Mouse (Mus musculus): ENCODE results near the gene Hhipl2. TPM values are rescaled to one million over a fixed set of nuclear protein-coding genes. Genes with fewer than 3 reads are reported as not detected.

The Hhipl2 gene
- polyA plus RNA-seq, 1 experiment: not detected

GRCm38 (mm10) chr1:183388426-183389406 is 29.3 kb upstream of the Hhipl2 start, which contains the start of gene Taf1a:
Taf1a (plus strand) TSS chr1:183388981.
- Histone ChIP-seq H3K4me1 (ENCODE audit: control insufficient read depth, insufficient read depth, low read length) (peaks cover 2% of the 10 kb centered on the region; the same call in 1 of the 2 replicates), H3K4me3 (ENCODE audit: insufficient read depth, low read length) (peak within 1 kb of the TSS; percentile 85), H3K27ac (ENCODE audit: insufficient read depth, low read length) (0 out of 2 replicates have a peak within 1 kb of the TSS, but pooled peaks have one; percentile 6)
- TF ChIP-seq CTCF (IDR thresholded peaks at IDR 0.05; ENCODE audit: borderline replicate concordance, insufficient read depth, low read length) (no peak), POLR2A (IDR thresholded peaks at IDR 0.05; ENCODE audit: low read depth, low read length) (peak; percentile 52)

- Histone ChIP-seq H3K27ac (ENCODE audit: insufficient read depth, low read length) (no peak overlapping the region), H3K4me1 (ENCODE audit: control insufficient read depth, insufficient read depth, low read length) (no peaks in the 10 kb centered on the region), H3K4me3 (ENCODE audit: insufficient read depth, low read length) (no peak overlapping the region)
- TF ChIP-seq CTCF (IDR thresholded peaks at IDR 0.05; ENCODE audit: borderline replicate concordance, insufficient read depth, low read length) (no peak), POLR2A (IDR thresholded peaks at IDR 0.05; ENCODE audit: low read depth, low read length) (no peak)
Measured at GRCm38 (mm10) chr1:183403396-183403795, 14.6 kb upstream of the Hhipl2 start.

GRCm38 (mm10) chr1:183414081-183414727 is 3.8 kb upstream of the Hhipl2 start:
- TF ChIP-seq CTCF (IDR thresholded peaks at IDR 0.05; ENCODE audit: borderline replicate concordance, insufficient read depth, low read length) (no peak), POLR2A (IDR thresholded peaks at IDR 0.05; ENCODE audit: low read depth, low read length) (no peak)
- Histone ChIP-seq H3K27ac (ENCODE audit: insufficient read depth, low read length) (no peak overlapping the region), H3K4me1 (ENCODE audit: control insufficient read depth, insufficient read depth, low read length) (no peaks in the 10 kb centered on the region), H3K4me3 (ENCODE audit: insufficient read depth, low read length) (no peak overlapping the region)

- TF ChIP-seq CTCF (IDR thresholded peaks at IDR 0.05; ENCODE audit: borderline replicate concordance, insufficient read depth, low read length): no peak
- TF ChIP-seq POLR2A (IDR thresholded peaks at IDR 0.05; ENCODE audit: low read depth, low read length): no peak
- Histone ChIP-seq H3K4me1 (ENCODE audit: control insufficient read depth, insufficient read depth, low read length) (no peaks in the 10 kb centered on the region), H3K4me3 (ENCODE audit: insufficient read depth, low read length) (no peak overlapping the region), H3K27ac (ENCODE audit: insufficient read depth, low read length) (no peak overlapping the region)
Measured at GRCm38 (mm10) chr1:183419741-183420140, 1.7 kb downstream of the Hhipl2 start.

- TF ChIP-seq POLR2A (IDR thresholded peaks at IDR 0.05; ENCODE audit: low read depth, low read length) (no peak), CTCF (IDR thresholded peaks at IDR 0.05; ENCODE audit: borderline replicate concordance, insufficient read depth, low read length) (no peak)
- Histone ChIP-seq H3K27ac (ENCODE audit: insufficient read depth, low read length) (no peak overlapping the region), H3K4me3 (ENCODE audit: insufficient read depth, low read length) (no peak overlapping the region), H3K4me1 (ENCODE audit: control insufficient read depth, insufficient read depth, low read length) (no peaks in the 10 kb centered on the region)
Measured at GRCm38 (mm10) chr1:183420296-183420695, 2.3 kb downstream of the Hhipl2 start.

- Histone ChIP-seq H3K27ac (ENCODE audit: insufficient read depth, low read length) (no peak overlapping the region), H3K4me1 (ENCODE audit: control insufficient read depth, insufficient read depth, low read length) (no peaks in the 10 kb centered on the region), H3K4me3 (ENCODE audit: insufficient read depth, low read length) (no peak overlapping the region)
- TF ChIP-seq POLR2A (IDR thresholded peaks at IDR 0.05; ENCODE audit: low read depth, low read length) (no peak), CTCF (IDR thresholded peaks at IDR 0.05; ENCODE audit: borderline replicate concordance, insufficient read depth, low read length) (no peak)
Measured at GRCm38 (mm10) chr1:183424100-183424499, 6.1 kb downstream of the Hhipl2 start.

- Histone ChIP-seq H3K4me3 (ENCODE audit: insufficient read depth, low read length) (no peak overlapping the region), H3K4me1 (ENCODE audit: control insufficient read depth, insufficient read depth, low read length) (no peaks in the 10 kb centered on the region), H3K27ac (ENCODE audit: insufficient read depth, low read length) (no peak overlapping the region)
- no peak for TF ChIP-seq POLR2A (IDR thresholded peaks at IDR 0.05; ENCODE audit: low read depth, low read length)
- TF ChIP-seq CTCF (IDR thresholded peaks at IDR 0.05; ENCODE audit: borderline replicate concordance, insufficient read depth, low read length): no peak
Measured at GRCm38 (mm10) chr1:183434918-183435317, 16.9 kb downstream of the Hhipl2 start.

- TF ChIP-seq CTCF (IDR thresholded peaks at IDR 0.05; ENCODE audit: borderline replicate concordance, insufficient read depth, low read length) (peak; percentile 55; the same call in 1 of the 2 replicates), POLR2A (IDR thresholded peaks at IDR 0.05; ENCODE audit: low read depth, low read length) (no peak)
- no peak overlapping the region for H3K27ac ChIP-seq (ENCODE audit: insufficient read depth, low read length)
- H3K4me1 ChIP-seq (ENCODE audit: control insufficient read depth, insufficient read depth, low read length): no peaks in the 10 kb centered on the region
- H3K4me3 ChIP-seq (ENCODE audit: insufficient read depth, low read length): no peak overlapping the region
Measured at GRCm38 (mm10) chr1:183439036-183439435, 21.0 kb downstream of the Hhipl2 start.

GRCm38 (mm10) chr1:183442015-183442774 is 24.2 kb downstream of the Hhipl2 start:
- Histone ChIP-seq H3K4me3 (ENCODE audit: insufficient read depth, low read length) (no peak overlapping the region), H3K4me1 (ENCODE audit: control insufficient read depth, insufficient read depth, low read length) (no peaks in the 10 kb centered on the region), H3K27ac (ENCODE audit: insufficient read depth, low read length) (no peak overlapping the region)
- TF ChIP-seq POLR2A (IDR thresholded peaks at IDR 0.05; ENCODE audit: low read depth, low read length): no peak
- peak; percentile 78; the same call in 1 of the 2 replicates for TF ChIP-seq CTCF (IDR thresholded peaks at IDR 0.05; ENCODE audit: borderline replicate concordance, insufficient read depth, low read length)
